Mouse (Mus musculus): ENCODE measurements at regions not wholly inside any gene's neighbourhood (a gene's known extent, or its start where the extent isn't known, plus 50 kb on each side); places are given as distances from the start of the nearest gene placed in this dataset.

- no peak for TF ChIP-seq POLR2A (IDR thresholded peaks at IDR 0.05; ENCODE audit: extremely low read depth, insufficient read depth, low read length)
- TF ChIP-seq CTCF (IDR thresholded peaks at IDR 0.05; ENCODE audit: extremely low read depth, insufficient read depth, low read length): no peak
- H3K4me3 ChIP-seq (ENCODE audit: insufficient read depth, low read length): no peak overlapping the region
- H3K27ac ChIP-seq (ENCODE audit: insufficient read depth, low read length): no peak overlapping the region
- no peaks in the 10 kb centered on the region; the same call in 1 of the 2 replicates for H3K4me1 ChIP-seq (ENCODE audit: control insufficient read depth, insufficient read depth, low read length)
Observed at GRCm38 (mm10) chr3:149461613-149462012, 471.3 kb upstream of the Adgrl2 start.

- no peak overlapping the region for H3K27ac ChIP-seq (ENCODE audit: insufficient read depth, low read length)
- no peak for TF ChIP-seq POLR2A (IDR thresholded peaks at IDR 0.05; ENCODE audit: extremely low read depth, insufficient read depth, low read length)
- H3K4me3 ChIP-seq (ENCODE audit: insufficient read depth, low read length): no peak overlapping the region
- no peaks in the 10 kb centered on the region for H3K4me1 ChIP-seq (ENCODE audit: control insufficient read depth, insufficient read depth, low read length)
Observed at GRCm38 (mm10) chr3:149449376-149449775, 459.0 kb upstream of the Adgrl2 start.

- Histone ChIP-seq H3K4me3 (ENCODE audit: insufficient read depth, low read length) (no peak overlapping the region), H3K27ac (ENCODE audit: insufficient read depth, low read length) (no peak overlapping the region), H3K4me1 (ENCODE audit: control insufficient read depth, insufficient read depth, low read length) (no peaks in the 10 kb centered on the region)
- TF ChIP-seq POLR2A (IDR thresholded peaks at IDR 0.05; ENCODE audit: extremely low read depth, insufficient read depth, low read length): no peak
- TF ChIP-seq CTCF (IDR thresholded peaks at IDR 0.05; ENCODE audit: extremely low read depth, insufficient read depth, low read length): no peak
Observed at GRCm38 (mm10) chr3:149445991-149446564, 455.7 kb upstream of the Adgrl2 start.

- Histone ChIP-seq H3K4me3 (ENCODE audit: insufficient read depth, low read length) (peak overlapping the region; percentile 49), H3K27ac (ENCODE audit: insufficient read depth, low read length) (no peak overlapping the region; the same call in 1 of the 2 replicates), H3K4me1 (ENCODE audit: control insufficient read depth, insufficient read depth, low read length) (no peaks in the 10 kb centered on the region)
- peak; percentile 59 for TF ChIP-seq CTCF (IDR thresholded peaks at IDR 0.05; ENCODE audit: extremely low read depth, insufficient read depth, low read length)
- TF ChIP-seq POLR2A (IDR thresholded peaks at IDR 0.05; ENCODE audit: extremely low read depth, insufficient read depth, low read length): no peak
Observed at GRCm38 (mm10) chr3:149444854-149445577, 454.7 kb upstream of the Adgrl2 start.

- Histone ChIP-seq H3K27ac (ENCODE audit: insufficient read depth, low read length) (no peak overlapping the region), H3K4me3 (ENCODE audit: insufficient read depth, low read length) (peak overlapping the region; percentile 49; the same call in 1 of the 2 replicates)
Observed at GRCm38 (mm10) chr3:149444377-149444776, 454.0 kb upstream of the Adgrl2 start.

GRCm38 (mm10) chr3:149441227-149441626 is 450.9 kb upstream of the Adgrl2 start:
- H3K4me1 ChIP-seq (ENCODE audit: control insufficient read depth, insufficient read depth, low read length): no peaks in the 10 kb centered on the region; the same call in 1 of the 2 replicates
- H3K27ac ChIP-seq (ENCODE audit: insufficient read depth, low read length): no peak overlapping the region
- no peak for TF ChIP-seq CTCF (IDR thresholded peaks at IDR 0.05; ENCODE audit: extremely low read depth, insufficient read depth, low read length)
- TF ChIP-seq POLR2A (IDR thresholded peaks at IDR 0.05; ENCODE audit: extremely low read depth, insufficient read depth, low read length): no peak
- H3K4me3 ChIP-seq (ENCODE audit: insufficient read depth, low read length): no peak overlapping the region

More at GRCm38 (mm10) chr3:149444377-149444776, 454.0 kb upstream of the Adgrl2 start:
- TF ChIP-seq CTCF (IDR thresholded peaks at IDR 0.05; ENCODE audit: extremely low read depth, insufficient read depth, low read length) (no peak), POLR2A (IDR thresholded peaks at IDR 0.05; ENCODE audit: extremely low read depth, insufficient read depth, low read length) (no peak)
- no peaks in the 10 kb centered on the region for H3K4me1 ChIP-seq (ENCODE audit: control insufficient read depth, insufficient read depth, low read length)

GRCm38 (mm10) chr3:149437763-149438162 is 447.4 kb upstream of the Adgrl2 start:
- no peak for TF ChIP-seq POLR2A (IDR thresholded peaks at IDR 0.05; ENCODE audit: extremely low read depth, insufficient read depth, low read length)
- no peak for TF ChIP-seq CTCF (IDR thresholded peaks at IDR 0.05; ENCODE audit: extremely low read depth, insufficient read depth, low read length)
- Histone ChIP-seq H3K27ac (ENCODE audit: insufficient read depth, low read length) (no peak overlapping the region), H3K4me3 (ENCODE audit: insufficient read depth, low read length) (no peak overlapping the region), H3K4me1 (ENCODE audit: control insufficient read depth, insufficient read depth, low read length) (no peaks in the 10 kb centered on the region; the same call in 1 of the 2 replicates)

- Histone ChIP-seq H3K27ac (ENCODE audit: insufficient read depth, low read length) (no peak overlapping the region), H3K4me1 (ENCODE audit: control insufficient read depth, insufficient read depth, low read length) (no peaks in the 10 kb centered on the region; the same call in 1 of the 2 replicates), H3K4me3 (ENCODE audit: insufficient read depth, low read length) (no peak overlapping the region)
- no peak for TF ChIP-seq CTCF (IDR thresholded peaks at IDR 0.05; ENCODE audit: extremely low read depth, insufficient read depth, low read length)
- TF ChIP-seq POLR2A (IDR thresholded peaks at IDR 0.05; ENCODE audit: extremely low read depth, insufficient read depth, low read length): no peak
Observed at GRCm38 (mm10) chr3:149436944-149437343, 446.6 kb upstream of the Adgrl2 start.

GRCm38 (mm10) chr3:149436420-149436819 is 446.1 kb upstream of the Adgrl2 start:
- no peak overlapping the region for H3K4me3 ChIP-seq (ENCODE audit: insufficient read depth, low read length)
- H3K27ac ChIP-seq (ENCODE audit: insufficient read depth, low read length): no peak overlapping the region
- H3K4me1 ChIP-seq (ENCODE audit: control insufficient read depth, insufficient read depth, low read length): no peaks in the 10 kb centered on the region; the same call in 1 of the 2 replicates
- TF ChIP-seq POLR2A (IDR thresholded peaks at IDR 0.05; ENCODE audit: extremely low read depth, insufficient read depth, low read length) (no peak), CTCF (IDR thresholded peaks at IDR 0.05; ENCODE audit: extremely low read depth, insufficient read depth, low read length) (no peak)

GRCm38 (mm10) chr3:149431795-149432194 is 441.4 kb upstream of the Adgrl2 start:
- H3K4me1 ChIP-seq (ENCODE audit: control insufficient read depth, insufficient read depth, low read length): no peaks in the 10 kb centered on the region; the same call in 1 of the 2 replicates
- no peak for TF ChIP-seq POLR2A (IDR thresholded peaks at IDR 0.05; ENCODE audit: extremely low read depth, insufficient read depth, low read length)
- no peak for TF ChIP-seq CTCF (IDR thresholded peaks at IDR 0.05; ENCODE audit: extremely low read depth, insufficient read depth, low read length)

More at GRCm38 (mm10) chr3:149431795-149432194, 441.4 kb upstream of the Adgrl2 start:
- H3K27ac ChIP-seq (ENCODE audit: insufficient read depth, low read length): no peak overlapping the region
- no peak overlapping the region for H3K4me3 ChIP-seq (ENCODE audit: insufficient read depth, low read length)

Data from cortical plate, adult 2 months (tissue).